Mouse (Mus musculus) adrenal gland, postnatal 4 days (tissue): ENCODE measurements around the gene Ddx51. TPM values are rescaled to one million over a fixed set of nuclear protein-coding genes. Genes with fewer than 3 reads are reported as not detected.

Experiments used
- DNase-seq, 2 experiments: peaks; one replicate each; pipeline ENCODE4 v3.0.0; 2021 to 2022; ENCODE audit warnings: low spot score in 2 of 2, mixed read lengths in 2 of 2
- long read RNA-seq, 2 experiments: library from polyadenylated mRNA; stranded (forward); transcript quantifications; one replicate each; pipeline ENCODE4 v2.0.0; 2021
- total RNA-seq, 2 experiments: library from RNA; stranded (reverse); gene quantifications; 2 replicates each; pipeline ENCODE4 v1.2.3; 2021

Gene Ddx51
- 10 to 100 TPM; 26.3 to 27.0 TPM for total RNA-seq
- long read RNA-seq, experiment 1, full-length matches to known transcripts, result 3 of 5 reads
- long read RNA-seq, experiment 1, partial matches to known transcripts, result 0 of 5 reads
- long read RNA-seq, experiment 1, other reads (novel, unspliced or antisense), result 2 of 5 reads
- long read RNA-seq, experiment 2, full-length matches to known transcripts, result 19 of 28 reads
- long read RNA-seq, experiment 2, partial matches to known transcripts, result 2 of 28 reads
- long read RNA-seq, experiment 2, other reads (novel, unspliced or antisense), result 7 of 28 reads

DNA sequence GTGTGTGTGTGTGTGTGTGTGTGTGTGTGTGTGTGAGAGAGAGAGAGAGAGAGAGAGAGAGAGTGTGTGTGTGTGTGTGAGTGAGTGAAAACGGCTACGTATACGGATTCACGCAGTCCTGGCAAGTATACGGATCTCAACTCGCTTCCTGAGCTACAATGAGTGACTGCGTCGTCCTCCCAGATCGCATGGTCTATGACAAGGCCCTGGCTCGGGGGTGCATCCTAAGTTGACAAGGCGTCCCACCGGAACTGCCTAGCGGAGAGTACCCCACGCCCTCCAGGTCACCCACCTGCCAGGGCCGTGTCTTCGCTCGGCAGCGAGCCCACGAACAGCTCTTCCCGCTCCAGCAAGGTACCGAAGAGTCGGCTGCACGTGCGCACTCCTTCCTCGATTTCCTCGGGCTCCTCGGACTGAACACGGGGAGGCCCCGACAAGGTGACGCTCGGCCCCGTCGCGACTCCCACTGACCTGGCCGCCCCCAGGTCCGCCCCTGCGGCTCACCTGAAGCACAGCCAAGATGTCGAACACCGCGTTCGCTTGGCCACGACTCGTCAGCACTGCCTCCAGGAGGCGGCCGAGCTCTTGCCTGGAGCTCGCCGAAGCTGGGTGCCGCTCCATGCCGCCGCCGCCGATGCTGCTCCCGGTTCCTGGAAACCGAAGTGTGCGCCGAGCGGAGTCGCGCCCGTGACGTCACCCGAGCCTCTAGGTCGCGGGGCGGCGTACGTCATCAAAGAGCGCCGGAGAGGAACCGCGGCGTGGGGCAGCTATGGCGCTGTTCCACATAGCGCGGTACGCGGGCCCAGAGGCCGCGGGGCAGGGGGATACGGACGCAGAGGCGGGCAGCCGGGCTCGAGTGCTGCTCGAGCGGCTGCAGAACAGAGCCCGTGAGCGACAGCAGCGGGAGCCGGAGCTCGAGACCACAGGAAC lies at the start of gene Ddx51, which contains the start of gene Noc4l:
Gene Ddx51, plus strand, starts transcription at position 733 of the 930 bp plus-strand sequence.
Gene Noc4l, minus strand, starts transcription at position 699 of the 930 bp plus-strand sequence.
- peak; percentile 88 to 95 for DNase-seq

DNA sequence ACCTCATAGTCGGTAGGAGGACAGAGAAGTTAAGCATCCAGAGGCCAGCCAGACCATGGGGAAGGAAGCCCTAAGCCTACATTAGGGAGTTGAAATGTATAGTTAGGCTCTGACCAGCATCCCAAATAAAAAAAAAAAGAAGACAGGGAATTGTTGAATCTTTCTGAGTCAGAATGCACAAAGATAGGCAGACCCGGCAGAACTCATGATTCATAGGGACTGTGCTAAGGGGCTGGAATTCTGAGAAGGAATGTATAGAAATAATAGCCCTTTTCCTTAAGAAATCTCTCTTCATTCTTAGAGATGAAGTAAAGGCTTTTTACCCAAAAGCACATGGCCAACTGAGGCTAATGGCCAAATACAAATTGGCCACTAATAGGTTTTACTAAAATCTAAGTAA lies 48.9 kb upstream of the Ddx51 start:
- no peak for DNase-seq

DNA sequence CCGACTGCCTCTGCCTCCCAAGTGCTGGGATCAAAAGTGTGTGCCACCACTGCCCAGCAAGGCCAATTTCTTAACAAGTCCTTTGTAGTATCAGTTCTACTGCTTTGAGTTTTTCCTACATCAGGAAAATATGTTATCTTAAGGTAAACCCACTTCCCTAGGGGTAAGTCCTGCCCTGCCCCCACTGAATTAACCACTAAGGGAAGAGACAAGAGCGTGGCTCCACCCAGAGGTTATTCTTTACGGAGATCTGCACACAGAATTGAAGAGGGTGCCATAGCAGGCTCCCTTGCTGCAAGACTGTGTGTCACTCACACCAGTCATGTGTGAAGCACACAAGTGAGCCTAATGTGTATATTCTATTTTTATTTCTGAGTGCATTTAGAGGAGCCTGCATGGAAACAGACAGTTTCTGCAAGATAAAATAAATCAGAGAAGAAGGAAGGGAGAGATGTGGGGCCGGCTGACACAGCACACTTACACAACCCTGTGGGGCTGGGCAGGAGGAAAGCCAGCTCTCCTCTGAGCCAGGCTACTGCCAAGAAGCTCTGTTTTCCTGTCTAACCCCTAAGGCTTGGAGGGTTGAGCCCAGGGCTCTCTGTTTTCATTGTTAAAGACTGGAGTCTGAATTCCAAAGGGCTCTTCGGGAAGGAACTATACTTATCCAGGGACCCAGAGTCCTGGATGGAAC lies 47.6 kb upstream of the Ddx51 start:
- no peak for DNase-seq

DNA sequence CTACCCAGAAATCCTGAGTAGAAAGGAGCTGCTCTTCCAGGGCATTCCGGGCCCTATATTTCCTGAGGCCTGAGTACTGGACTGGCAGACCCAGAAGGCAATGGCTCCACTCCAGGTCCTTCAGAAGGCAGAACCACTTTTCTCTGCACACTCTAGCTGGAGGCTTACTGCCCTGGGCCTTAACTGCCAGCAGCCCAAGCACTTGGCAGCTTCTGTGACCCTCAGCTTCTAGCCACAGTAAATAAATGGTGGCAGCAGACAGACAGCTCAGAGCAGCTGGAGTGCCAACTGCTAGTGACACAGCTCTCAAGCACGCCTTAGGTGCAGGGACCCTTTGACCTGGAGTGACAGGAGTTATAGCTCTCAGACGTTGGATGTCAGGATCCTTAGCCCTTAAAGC lies 45.5 kb upstream of the Ddx51 start:
- no peak for DNase-seq

DNA sequence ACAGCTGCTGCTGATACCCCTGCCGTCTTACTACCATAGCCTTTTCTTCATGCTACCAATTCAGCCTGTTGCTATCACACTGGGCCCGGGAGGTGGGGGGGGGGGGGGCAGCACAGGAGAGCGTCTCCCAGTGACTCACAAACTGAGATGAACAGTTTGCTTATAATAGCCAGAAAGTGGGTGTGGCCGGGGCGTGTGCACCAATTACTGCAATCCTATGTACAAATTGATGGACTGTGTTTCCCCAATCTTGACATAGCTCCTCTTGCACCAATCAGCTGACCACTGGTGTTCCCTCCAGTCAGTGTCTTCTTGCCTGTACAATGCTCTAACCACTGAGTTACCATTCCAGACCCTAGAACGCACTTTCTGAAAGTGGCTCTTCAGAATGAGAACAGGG lies 44.9 kb upstream of the Ddx51 start:
- no peak for DNase-seq

DNA sequence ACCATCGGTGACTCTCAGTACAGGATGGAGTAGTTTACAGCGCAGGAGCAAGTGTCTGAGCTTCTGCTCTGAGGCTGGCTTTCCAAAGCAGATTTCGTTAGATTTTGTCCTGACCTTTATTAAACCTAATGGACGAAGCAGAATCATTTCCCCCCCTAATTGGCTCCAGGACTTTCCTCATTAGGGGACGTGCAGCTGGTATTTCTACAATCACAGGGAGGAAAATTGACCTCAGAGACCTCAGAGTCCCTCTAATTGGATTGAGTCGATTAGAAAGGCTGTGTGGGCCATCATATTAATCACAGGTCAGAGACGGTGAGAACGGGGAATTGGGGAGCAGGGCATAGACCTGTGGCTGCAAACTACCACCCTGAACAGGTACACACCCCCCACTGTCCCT lies 44.3 kb upstream of the Ddx51 start:
- DNase-seq, result no peak

- no peak for DNase-seq
These were observed 43.8 kb upstream of the Ddx51 start for GRCm38 (mm10) chr5:110609425-110609824.

- no peak for DNase-seq
These were observed 43.4 kb upstream of the Ddx51 start for GRCm38 (mm10) chr5:110609868-110610267.

DNA sequence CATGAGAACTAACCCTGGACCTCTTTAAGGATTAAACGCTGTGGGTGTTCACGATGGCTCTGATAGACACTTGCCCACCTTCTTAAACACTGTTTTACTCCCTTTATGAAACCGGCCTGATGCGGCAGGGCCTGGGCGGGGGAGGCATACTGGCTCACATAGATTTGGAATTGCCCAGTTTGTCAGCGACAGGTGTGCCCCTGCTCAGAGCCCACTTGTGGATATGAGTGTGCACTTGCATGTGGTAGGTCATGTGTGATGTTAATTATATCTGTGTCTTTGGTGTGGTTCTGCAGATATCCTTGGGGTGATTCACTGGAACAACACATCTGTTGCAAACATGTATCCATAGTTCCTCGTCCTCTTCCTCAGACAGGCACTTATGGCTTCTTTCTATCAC lies 42.8 kb upstream of the Ddx51 start:
- no peak for DNase-seq

- DNase-seq, result no peak
These were observed 41.7 kb upstream of the Ddx51 start for GRCm38 (mm10) chr5:110611435-110612158.

- no peak for DNase-seq
These were observed 34.0 kb upstream of the Ddx51 start for GRCm38 (mm10) chr5:110619226-110619625.

DNA sequence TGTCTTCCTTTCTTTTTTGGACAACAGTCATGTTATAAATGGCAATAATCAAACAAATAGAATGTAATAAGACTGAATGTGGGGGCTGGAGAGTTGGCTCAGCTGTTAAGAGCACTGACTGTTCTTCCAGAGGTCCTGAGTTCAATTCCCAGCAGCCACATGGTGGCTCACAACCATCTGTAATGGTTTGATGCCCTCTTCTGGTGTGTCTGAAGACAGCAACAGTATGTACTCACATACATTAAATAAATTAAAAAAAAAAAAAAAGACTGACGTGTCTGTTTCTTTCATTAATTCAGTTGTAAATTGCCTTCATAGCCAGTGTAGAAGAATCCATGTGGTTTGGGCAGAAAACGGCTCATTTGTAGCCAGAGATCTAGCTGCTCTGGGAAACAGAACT lies 28.9 kb upstream of the Ddx51 start:
- no peak for DNase-seq

GRCm38 (mm10) chr5:110627351-110627750 lies 25.9 kb upstream of the Ddx51 start:
- DNase-seq, result no peak

DNA sequence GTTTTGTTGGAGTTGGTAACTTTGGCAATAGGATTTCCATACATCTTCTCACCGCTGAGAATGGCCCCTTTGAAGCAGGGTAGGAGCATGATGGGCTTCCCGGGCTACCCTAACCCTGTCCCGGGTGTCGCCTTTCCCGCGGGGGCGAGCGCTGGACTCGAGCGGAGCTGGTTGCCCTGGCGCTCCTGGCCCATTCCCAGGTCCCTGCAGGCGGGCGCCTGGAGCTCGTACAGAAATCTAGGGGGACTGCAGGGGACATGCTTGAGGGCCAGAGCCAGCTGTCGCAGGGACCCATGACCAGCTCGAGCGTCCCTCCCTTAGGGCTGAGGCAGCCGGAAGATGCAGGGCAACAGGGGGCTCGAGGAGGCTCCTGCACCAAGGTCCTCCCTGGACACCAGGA lies 25.1 kb upstream of the Ddx51 start:
- no peak for DNase-seq

GRCm38 (mm10) chr5:110629525-110630120 lies 23.6 kb upstream of the Ddx51 start:
- peak in 1 of 2 experiments; percentile 47 for DNase-seq

DNA sequence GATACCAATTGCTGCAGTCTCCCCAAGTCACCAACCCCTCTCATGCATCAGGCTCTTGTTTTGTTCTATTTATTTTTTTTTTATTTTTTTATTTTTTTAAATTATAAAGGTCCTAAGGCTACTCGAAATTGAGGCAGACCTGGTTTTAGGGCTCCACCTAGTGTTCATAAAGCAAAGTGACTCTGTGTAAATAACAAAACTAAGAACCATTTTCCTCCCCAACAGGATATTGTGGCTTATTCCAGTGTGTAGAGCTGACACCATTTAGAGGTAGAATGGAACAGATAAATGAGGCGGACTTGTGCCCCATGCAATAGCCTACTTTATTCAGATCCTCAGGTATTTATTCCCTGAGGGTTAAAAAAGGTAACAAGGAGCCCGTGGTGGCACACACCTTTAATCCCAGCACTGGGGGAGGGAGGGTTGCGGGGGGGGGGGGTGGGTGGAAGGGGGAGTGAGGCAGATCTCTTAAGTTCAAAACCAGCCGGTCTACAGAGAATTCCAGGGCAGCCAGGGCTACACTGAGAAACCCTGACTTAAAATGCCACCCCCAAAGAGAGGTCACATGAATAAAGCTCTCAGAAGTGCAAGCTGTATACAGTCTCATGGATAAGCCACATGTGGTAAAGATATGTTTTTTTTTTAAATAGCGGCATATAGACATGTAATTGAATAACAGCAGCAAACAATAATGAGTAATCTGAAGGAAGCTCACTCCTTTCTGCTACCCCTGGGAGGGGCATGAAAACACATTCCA lies 17.1 kb upstream of the Ddx51 start:
- no peak for DNase-seq

- no peak for DNase-seq
These were observed 14.8 kb upstream of the Ddx51 start for GRCm38 (mm10) chr5:110638306-110639074.

- peak; percentile 24 to 38 for DNase-seq
These were observed 13.8 kb upstream of the Ddx51 start for GRCm38 (mm10) chr5:110639459-110639858.

DNA sequence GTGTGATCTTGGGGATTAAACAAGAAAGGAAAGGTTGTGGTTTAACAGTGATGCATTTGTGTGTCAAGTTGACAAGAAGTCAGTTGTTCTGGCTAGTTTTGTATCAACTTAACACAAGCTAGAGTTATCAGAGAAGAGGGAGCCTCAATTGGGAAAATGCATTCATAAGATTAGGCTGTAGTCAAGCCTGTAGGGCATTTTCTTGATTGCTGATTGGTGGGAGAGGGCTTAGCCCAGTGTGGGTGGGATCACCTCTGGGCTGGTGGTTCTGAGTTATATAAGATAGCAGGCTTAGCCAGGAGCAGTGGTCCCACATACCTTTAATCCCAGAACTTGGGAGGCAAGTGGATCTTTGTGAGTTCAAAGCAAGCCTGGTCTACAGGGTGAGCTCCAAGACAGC lies 6.9 kb upstream of the Ddx51 start:
- no peak for DNase-seq
